Mouse (Mus musculus): ENCODE measurements at regions not wholly inside any gene's neighbourhood (a gene's known extent, or its start where the extent isn't known, plus 50 kb on each side); places are given as distances from the start of the nearest gene placed in this dataset.

DNA sequence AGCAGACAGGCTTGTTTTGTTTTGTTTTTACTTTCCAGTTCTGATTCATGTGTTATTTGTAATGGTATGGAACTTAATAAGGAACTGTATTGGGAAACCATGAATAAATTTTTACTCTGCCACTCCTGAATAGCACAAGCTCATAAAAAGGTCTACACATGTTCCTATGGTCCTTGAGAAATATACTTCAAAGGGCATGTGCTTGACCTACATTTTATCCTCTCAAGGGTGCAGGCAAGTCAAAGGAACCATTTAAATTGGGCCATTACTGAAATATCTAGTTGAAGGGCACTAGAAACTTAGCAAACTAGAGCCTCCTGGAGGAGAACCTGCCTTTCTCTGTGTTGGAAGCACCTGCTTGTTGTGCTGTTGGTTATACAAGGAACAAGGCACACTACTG, 393.8 kb upstream of the Sphkap start:
- no peaks in the 10 kb centered on the region for H3K27me3 ChIP-seq (ENCODE audit: control insufficient read depth, insufficient read depth, low read length)
- no peak overlapping the region for H3K27ac ChIP-seq (ENCODE audit: insufficient read depth, low read depth, low read length)
- H3K4me3 ChIP-seq (ENCODE audit: low read depth, low read length): no peak overlapping the region
- H3K4me1 ChIP-seq (ENCODE audit: control insufficient read depth, insufficient read depth, insufficient read length, low read length): no peaks in the 10 kb centered on the region
- H3K36me3 ChIP-seq (ENCODE audit: control insufficient read depth, insufficient read depth, low read length): no peaks in the 10 kb centered on the region
- no peak for TF ChIP-seq POLR2A (IDR thresholded peaks at IDR 0.05; ENCODE audit: low read depth, low read length)
- no peak for TF ChIP-seq CTCF (IDR thresholded peaks at IDR 0.05; ENCODE audit: extremely low read depth, insufficient read length, insufficient replicate concordance, low read depth, low read length)

- no peaks in the 10 kb centered on the region for H3K36me3 ChIP-seq (ENCODE audit: control insufficient read depth, insufficient read depth, low read length)
- TF ChIP-seq CTCF (IDR thresholded peaks at IDR 0.05; ENCODE audit: extremely low read depth, insufficient read length, insufficient replicate concordance, low read depth, low read length) (no peak), POLR2A (IDR thresholded peaks at IDR 0.05; ENCODE audit: low read depth, low read length) (no peak)
- H3K4me1 ChIP-seq (ENCODE audit: control insufficient read depth, insufficient read depth, insufficient read length, low read length): no peaks in the 10 kb centered on the region
- no peak overlapping the region for H3K27ac ChIP-seq (ENCODE audit: insufficient read depth, low read depth, low read length)
- 39% methylated on average over 7 of the region's 7 CpGs for WGBS
- H3K4me3 ChIP-seq (ENCODE audit: low read depth, low read length): no peak overlapping the region
- no peaks in the 10 kb centered on the region for H3K27me3 ChIP-seq (ENCODE audit: control insufficient read depth, insufficient read depth, low read length)
These were observed 389.2 kb upstream of the Sphkap start for GRCm38 (mm10) chr1:83796961-83797891.

DNA sequence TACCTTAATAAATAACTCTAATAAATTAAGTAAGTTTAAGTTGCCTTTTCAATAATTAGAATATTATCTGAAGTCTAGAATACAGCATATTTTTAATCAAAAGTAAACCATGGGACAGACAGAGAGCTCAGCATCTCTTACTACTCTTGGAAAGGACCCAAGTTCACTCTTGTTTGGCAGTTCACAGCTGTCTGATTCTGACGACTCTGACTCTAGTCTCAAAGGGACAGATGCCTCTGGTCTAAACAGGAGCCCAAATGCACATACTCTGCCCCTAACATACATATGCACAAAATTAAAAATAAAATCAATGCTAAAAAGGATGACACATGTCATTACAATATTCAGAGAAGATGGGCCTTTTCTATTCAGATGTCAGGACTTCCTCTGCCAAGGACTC, 369.2 kb upstream of the Sphkap start:
- Histone ChIP-seq H3K36me3 (ENCODE audit: control insufficient read depth, insufficient read depth, low read length) (no peaks in the 10 kb centered on the region), H3K4me3 (ENCODE audit: low read depth, low read length) (no peak overlapping the region), H3K27ac (ENCODE audit: insufficient read depth, low read depth, low read length) (no peak overlapping the region), H3K27me3 (ENCODE audit: control insufficient read depth, insufficient read depth, low read length) (no peaks in the 10 kb centered on the region), H3K4me1 (ENCODE audit: control insufficient read depth, insufficient read depth, insufficient read length, low read length) (no peaks in the 10 kb centered on the region)
- 55% methylated on average over 1 of the region's 1 CpGs for WGBS
- TF ChIP-seq POLR2A (IDR thresholded peaks at IDR 0.05; ENCODE audit: low read depth, low read length) (no peak), CTCF (IDR thresholded peaks at IDR 0.05; ENCODE audit: extremely low read depth, insufficient read length, insufficient replicate concordance, low read depth, low read length) (no peak)

- H3K4me1 ChIP-seq (ENCODE audit: control insufficient read depth, insufficient read depth, insufficient read length, low read length): no peaks in the 10 kb centered on the region
- H3K36me3 ChIP-seq (ENCODE audit: control insufficient read depth, insufficient read depth, low read length): no peaks in the 10 kb centered on the region
- 66% methylated on average over 3 of the region's 3 CpGs for WGBS
These were observed 363.2 kb upstream of the Sphkap start for GRCm38 (mm10) chr1:83771160-83771559.

GRCm38 (mm10) chr1:83761499-83761898, 353.5 kb upstream of the Sphkap start:
- Histone ChIP-seq H3K36me3 (ENCODE audit: control insufficient read depth, insufficient read depth, low read length) (no peaks in the 10 kb centered on the region), H3K4me3 (ENCODE audit: low read depth, low read length) (no peak overlapping the region), H3K4me1 (ENCODE audit: control insufficient read depth, insufficient read depth, insufficient read length, low read length) (no peaks in the 10 kb centered on the region), H3K27me3 (ENCODE audit: control insufficient read depth, insufficient read depth, low read length) (no peaks in the 10 kb centered on the region), H3K27ac (ENCODE audit: insufficient read depth, low read depth, low read length) (no peak overlapping the region)
- 83% methylated on average over 4 of the region's 4 CpGs for WGBS
- TF ChIP-seq CTCF (IDR thresholded peaks at IDR 0.05; ENCODE audit: extremely low read depth, insufficient read length, insufficient replicate concordance, low read depth, low read length) (no peak), POLR2A (IDR thresholded peaks at IDR 0.05; ENCODE audit: low read depth, low read length) (no peak)

More at GRCm38 (mm10) chr1:83771160-83771559, 363.2 kb upstream of the Sphkap start:
- no peak for TF ChIP-seq POLR2A (IDR thresholded peaks at IDR 0.05; ENCODE audit: low read depth, low read length)
- Histone ChIP-seq H3K27me3 (ENCODE audit: control insufficient read depth, insufficient read depth, low read length) (no peaks in the 10 kb centered on the region), H3K4me3 (ENCODE audit: low read depth, low read length) (no peak overlapping the region), H3K27ac (ENCODE audit: insufficient read depth, low read depth, low read length) (no peak overlapping the region)

GRCm38 (mm10) chr1:83756866-83757265, 348.9 kb upstream of the Sphkap start:
- no peaks in the 10 kb centered on the region for H3K36me3 ChIP-seq (ENCODE audit: control insufficient read depth, insufficient read depth, low read length)
- TF ChIP-seq CTCF (IDR thresholded peaks at IDR 0.05; ENCODE audit: extremely low read depth, insufficient read length, insufficient replicate concordance, low read depth, low read length) (no peak), POLR2A (IDR thresholded peaks at IDR 0.05; ENCODE audit: low read depth, low read length) (no peak)
- H3K27me3 ChIP-seq (ENCODE audit: control insufficient read depth, insufficient read depth, low read length): no peaks in the 10 kb centered on the region
- no peaks in the 10 kb centered on the region for H3K4me1 ChIP-seq (ENCODE audit: control insufficient read depth, insufficient read depth, insufficient read length, low read length)
- H3K4me3 ChIP-seq (ENCODE audit: low read depth, low read length): no peak overlapping the region
- H3K27ac ChIP-seq (ENCODE audit: insufficient read depth, low read depth, low read length): no peak overlapping the region

GRCm38 (mm10) chr1:83755336-83755735, 347.3 kb upstream of the Sphkap start:
- H3K36me3 ChIP-seq (ENCODE audit: control insufficient read depth, insufficient read depth, low read length): no peaks in the 10 kb centered on the region
- H3K27ac ChIP-seq (ENCODE audit: insufficient read depth, low read depth, low read length): no peak overlapping the region
- H3K4me3 ChIP-seq (ENCODE audit: low read depth, low read length): no peak overlapping the region
- H3K4me1 ChIP-seq (ENCODE audit: control insufficient read depth, insufficient read depth, insufficient read length, low read length): no peaks in the 10 kb centered on the region
- WGBS: 82% methylated on average over 1 of the region's 1 CpGs
- TF ChIP-seq POLR2A (IDR thresholded peaks at IDR 0.05; ENCODE audit: low read depth, low read length) (no peak), CTCF (IDR thresholded peaks at IDR 0.05; ENCODE audit: extremely low read depth, insufficient read length, insufficient replicate concordance, low read depth, low read length) (no peak)
- H3K27me3 ChIP-seq (ENCODE audit: control insufficient read depth, insufficient read depth, low read length): no peaks in the 10 kb centered on the region

Data from small intestine, adult 2 months (tissue).